Mouse (Mus musculus) heart, embryonic 13.5 days (tissue): ENCODE measurements around the gene Ptcd2. TPM values are rescaled to one million over a fixed set of nuclear protein-coding genes. Genes with fewer than 3 reads are reported as not detected.
A peak's percentile ranks its signal among the peaks of the same experiment; 100 is the strongest.

Experiments used
- ATAC-seq: fragments of 200-750 bp; cut with Nextera tagmentation; 2 replicates; pipeline ENCODE4 v1.8.0; 2017; ENCODE audit warnings: moderate TSS enrichment; ENCODE audit not compliant: insufficient number of reproducible peaks, low FRiP score, low TSS enrichment; ENCODE audit errors: extremely low read depth
- H3K27ac ChIP-seq: fragments of 300-500 bp; sonication (generic); replicated peaks from 2 replicates; pipeline ENCODE4 v1.5.1; 2015; ENCODE audit warnings: moderate library complexity, mild to moderate bottlenecking, inconsistent platforms
- H3K27me3 ChIP-seq: fragments of 300-500 bp; sonication (generic); replicated peaks from 2 replicates; pipeline ENCODE4 v1.6.1; 2015; ENCODE audit warnings: mild to moderate bottlenecking, inconsistent platforms
- H3K36me3 ChIP-seq: fragments of 300-500 bp; sonication (generic); 2 replicates; pipeline ENCODE4 v1.6.1; 2015; ENCODE audit warnings: mild to moderate bottlenecking, inconsistent platforms
- H3K4me1 ChIP-seq: fragments of 300-500 bp; sonication (generic); 2 replicates; pipeline ENCODE4 v1.6.1; 2015; ENCODE audit warnings: inconsistent platforms
- H3K4me2 ChIP-seq: fragments of 300-500 bp; sonication (generic); 2 replicates; pipeline ENCODE4 v1.6.1; 2015; ENCODE audit warnings: inconsistent platforms, mild to moderate bottlenecking, moderate library complexity
- H3K4me3 ChIP-seq: fragments of 300-500 bp; sonication (generic); 2 replicates; pipeline ENCODE4 v1.5.1; 2015; ENCODE audit warnings: moderate library complexity, mild to moderate bottlenecking, inconsistent platforms
- H3K9ac ChIP-seq: fragments of 300-500 bp; sonication (generic); 2 replicates; pipeline ENCODE4 v1.6.1; 2015; ENCODE audit warnings: inconsistent platforms, mild to moderate bottlenecking, moderate library complexity
- H3K9me3 ChIP-seq: fragments of 300-500 bp; sonication (generic); 2 replicates; pipeline ENCODE4 v1.6.1; 2016; ENCODE audit warnings: inconsistent platforms
- WGBS: fragments of 180-500 bp; shearing (Covaris S2); methylation state at CpG from one replicate; pipeline ENCODE4 v1.1.7; 2015; ENCODE audit warnings: mixed read lengths; 5-methylcytosine and 5-hydroxymethylcytosine counted together
- polyA plus RNA-seq: library from polyadenylated mRNA; unstranded; fragments of >200 nt; fragmentation: Nextera tagmentation; extraction: Ambion mirVana; gene quantifications from 2 replicates; pipeline ENCODE4 v1.2.1, GENCODE M21; 2015

Ptcd2 gene
- polyA plus RNA-seq, 1 experiment from 2014 or later: 55.3 TPM

GRCm38 (mm10) chr13:99375550-99375949 is 31.0 kb upstream of the Ptcd2 start:
- ATAC-seq: no peak
- H3K4me3 ChIP-seq: no peak overlapping the region
- H3K9ac ChIP-seq: no peak overlapping the region
- H3K27ac ChIP-seq: no peak overlapping the region
- peaks cover 6% of the 10 kb centered on the region; the same call in 1 of the 2 replicates for H3K4me1 ChIP-seq
- H3K27me3 ChIP-seq: no peaks in the 10 kb centered on the region
- H3K36me3 ChIP-seq: peaks cover 3% of the 10 kb centered on the region
- whole genome bisulfite sequencing: 28% methylated on average over 6 of the region's 6 CpGs
- H3K4me2 ChIP-seq: no peak overlapping the region
- H3K9me3 ChIP-seq: no peaks in the 10 kb centered on the region

DNA sequence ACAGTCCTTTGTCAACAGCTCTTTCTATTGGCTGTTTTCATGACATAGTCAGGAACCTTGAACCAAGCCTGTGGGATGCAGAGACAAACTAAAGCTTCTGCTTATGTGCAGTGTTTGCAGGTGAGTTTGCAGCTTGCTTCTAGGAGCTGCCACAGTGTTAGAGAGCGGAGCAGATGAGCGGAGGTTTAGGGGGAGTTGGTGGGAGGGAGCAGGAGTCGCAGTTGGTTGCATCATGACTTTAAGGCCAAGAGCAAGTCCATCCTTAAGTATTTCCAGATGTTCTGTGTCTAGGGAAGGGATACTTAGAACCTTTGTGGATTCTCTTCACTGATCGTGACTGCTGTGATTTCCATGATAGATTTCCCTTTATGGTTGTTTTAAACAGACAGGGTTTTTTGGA is 29.7 kb upstream of the Ptcd2 start:
- H3K27ac ChIP-seq: no peak overlapping the region
- H3K36me3 ChIP-seq: peaks cover 9% of the 10 kb centered on the region; the same call in 1 of the 2 replicates
- no peaks in the 10 kb centered on the region for H3K9me3 ChIP-seq
- ATAC-seq: no peak
- no peaks in the 10 kb centered on the region for H3K27me3 ChIP-seq
- no peak overlapping the region for H3K4me2 ChIP-seq
- H3K4me3 ChIP-seq: no peak overlapping the region
- WGBS: 76% methylated on average over 4 of the region's 4 CpGs
- H3K4me1 ChIP-seq: peaks cover 6% of the 10 kb centered on the region
- no peak overlapping the region for H3K9ac ChIP-seq

- H3K27me3 ChIP-seq: no peaks in the 10 kb centered on the region
- no peak overlapping the region for H3K4me2 ChIP-seq
- peaks cover 11% of the 10 kb centered on the region for H3K4me1 ChIP-seq
- H3K36me3 ChIP-seq: peaks cover 13% of the 10 kb centered on the region; the same call in 1 of the 2 replicates
- H3K27ac ChIP-seq: no peak overlapping the region
- no peaks in the 10 kb centered on the region for H3K9me3 ChIP-seq
- ATAC-seq: no peak
- no peak overlapping the region for H3K4me3 ChIP-seq
- WGBS: 74% methylated on average over 7 of the region's 7 CpGs
- H3K9ac ChIP-seq: no peak overlapping the region
These were observed 29.2 kb upstream of the Ptcd2 start for GRCm38 (mm10) chr13:99373684-99374083.

GRCm38 (mm10) chr13:99371285-99371684 is 26.8 kb upstream of the Ptcd2 start:
- WGBS: 90% methylated on average over 5 of the region's 5 CpGs
- no peak overlapping the region for H3K4me3 ChIP-seq

GRCm38 (mm10) chr13:99369103-99369502 is 24.6 kb upstream of the Ptcd2 start:
- WGBS: 41% methylated on average over 12 of the region's 12 CpGs
- H3K4me3 ChIP-seq: no peak overlapping the region
- H3K4me1 ChIP-seq: peaks cover 29% of the 10 kb centered on the region

More at GRCm38 (mm10) chr13:99371285-99371684, 26.8 kb upstream of the Ptcd2 start:
- Histone ChIP-seq H3K27ac (no peak overlapping the region), H3K4me2 (no peak overlapping the region), H3K4me1 (peaks cover 29% of the 10 kb centered on the region), H3K9ac (no peak overlapping the region), H3K27me3 (no peaks in the 10 kb centered on the region), H3K9me3 (no peaks in the 10 kb centered on the region), H3K36me3 (peaks cover 23% of the 10 kb centered on the region)
- no peak for ATAC-seq

DNA sequence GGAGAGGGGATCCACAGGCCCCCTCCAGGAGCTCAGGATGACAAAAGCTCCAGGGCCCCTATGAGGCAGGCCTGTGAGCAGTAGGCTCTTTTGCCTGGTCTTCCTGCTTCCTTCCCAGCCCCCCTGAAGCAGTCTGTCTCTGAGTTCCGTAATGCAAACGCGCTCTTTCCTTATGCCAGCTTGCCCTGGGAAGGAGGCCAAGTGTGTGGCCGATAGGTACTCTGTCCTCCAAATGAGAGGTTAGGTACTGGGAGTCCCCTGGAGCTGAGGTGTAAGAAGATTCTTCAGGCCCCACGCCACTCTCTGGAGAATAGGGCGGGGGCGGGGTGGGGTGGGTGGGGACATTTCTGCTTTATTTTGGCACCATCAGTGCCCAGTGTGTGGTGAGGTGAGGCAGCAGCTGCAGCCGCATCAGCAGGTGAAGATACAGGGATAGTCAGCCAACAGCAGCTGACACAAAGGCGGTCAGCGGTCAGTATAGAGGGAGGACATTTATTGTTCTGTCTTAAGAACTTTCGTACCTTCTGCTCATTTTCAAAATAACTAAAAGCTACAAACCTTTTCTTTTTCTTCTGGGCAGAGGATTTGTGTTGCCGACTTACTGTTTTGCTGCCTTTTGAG is 23.2 kb upstream of the Ptcd2 start:
- 78% methylated on average over 12 of the region's 12 CpGs for WGBS
- no peak overlapping the region for H3K27ac ChIP-seq
- H3K9me3 ChIP-seq: no peaks in the 10 kb centered on the region
- H3K4me2 ChIP-seq: no peak overlapping the region
- H3K9ac ChIP-seq: peak overlapping the region; percentile 40; the same call in 1 of the 2 replicates
- peaks cover 38% of the 10 kb centered on the region for H3K4me1 ChIP-seq
- no peak overlapping the region for H3K4me3 ChIP-seq
- ATAC-seq: no peak
- H3K27me3 ChIP-seq: no peaks in the 10 kb centered on the region
- H3K36me3 ChIP-seq: peaks cover 57% of the 10 kb centered on the region

More at GRCm38 (mm10) chr13:99369103-99369502, 24.6 kb upstream of the Ptcd2 start:
- ATAC-seq: no peak
- H3K27ac ChIP-seq: no peak overlapping the region
- H3K36me3 ChIP-seq: peaks cover 43% of the 10 kb centered on the region
- H3K4me2 ChIP-seq: no peak overlapping the region
- H3K9me3 ChIP-seq: no peaks in the 10 kb centered on the region
- H3K9ac ChIP-seq: 0 out of 2 replicates have a peak overlapping the region, but pooled peaks have one; percentile 28
- no peaks in the 10 kb centered on the region for H3K27me3 ChIP-seq

- Histone ChIP-seq H3K4me3 (no peak overlapping the region), H3K36me3 (peaks cover 68% of the 10 kb centered on the region), H3K4me1 (peaks cover 38% of the 10 kb centered on the region), H3K27me3 (no peaks in the 10 kb centered on the region), H3K4me2 (no peak overlapping the region), H3K27ac (no peak overlapping the region), H3K9me3 (no peaks in the 10 kb centered on the region), H3K9ac (0 out of 2 replicates have a peak overlapping the region, but pooled peaks have one; percentile 40)
- ATAC-seq: no peak
- WGBS: 84% methylated on average over 5 of the region's 5 CpGs
These were observed 22.1 kb upstream of the Ptcd2 start for GRCm38 (mm10) chr13:99366422-99367175.

DNA sequence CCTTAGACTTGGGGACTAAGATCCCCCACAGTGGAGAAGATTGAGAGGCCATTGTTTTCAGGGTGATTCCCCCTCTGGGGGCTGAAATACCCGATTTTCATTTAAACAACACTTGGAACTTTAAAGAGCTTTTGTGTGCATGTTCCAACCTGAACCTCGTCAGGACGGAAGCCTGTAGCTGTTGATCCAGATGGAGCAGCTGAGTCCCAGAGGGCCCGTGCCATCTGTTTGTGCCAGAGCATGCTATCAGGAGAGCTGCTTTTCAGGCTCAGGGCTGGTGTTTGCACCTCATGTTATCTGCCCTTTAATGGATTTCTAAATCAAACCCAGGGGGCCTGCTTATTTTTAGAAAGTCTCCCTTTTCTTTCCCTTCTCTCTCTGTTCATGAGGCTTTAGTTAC is 19.4 kb upstream of the Ptcd2 start:
- Histone ChIP-seq H3K9ac (no peak overlapping the region; the same call in 1 of the 2 replicates), H3K4me3 (no peak overlapping the region), H3K36me3 (peaks cover 73% of the 10 kb centered on the region), H3K9me3 (no peaks in the 10 kb centered on the region), H3K4me1 (peaks cover 34% of the 10 kb centered on the region), H3K27me3 (no peaks in the 10 kb centered on the region), H3K4me2 (no peak overlapping the region), H3K27ac (peak overlapping the region; percentile 24; the same call in 1 of the 2 replicates)
- 39% methylated on average over 4 of the region's 4 CpGs for WGBS
- no peak for ATAC-seq

GRCm38 (mm10) chr13:99358921-99359320 is 14.4 kb upstream of the Ptcd2 start:
- 87% methylated on average over 14 of the region's 14 CpGs for WGBS

GRCm38 (mm10) chr13:99356428-99357265 is 12.1 kb upstream of the Ptcd2 start:
- ATAC-seq: no peak
- Histone ChIP-seq H3K4me1 (peaks cover 12% of the 10 kb centered on the region), H3K9ac (no peak overlapping the region), H3K4me2 (no peak overlapping the region), H3K9me3 (no peaks in the 10 kb centered on the region), H3K27ac (no peak overlapping the region), H3K36me3 (peaks cover 35% of the 10 kb centered on the region), H3K4me3 (no peak overlapping the region), H3K27me3 (no peaks in the 10 kb centered on the region)
- 60% methylated on average over 9 of the region's 9 CpGs for WGBS

More at GRCm38 (mm10) chr13:99358921-99359320, 14.4 kb upstream of the Ptcd2 start:
- ATAC-seq: no peak
- Histone ChIP-seq H3K36me3 (peaks cover 54% of the 10 kb centered on the region), H3K9ac (no peak overlapping the region), H3K4me3 (no peak overlapping the region), H3K27ac (no peak overlapping the region), H3K4me2 (no peak overlapping the region), H3K9me3 (no peaks in the 10 kb centered on the region), H3K4me1 (peaks cover 11% of the 10 kb centered on the region), H3K27me3 (no peaks in the 10 kb centered on the region)

DNA sequence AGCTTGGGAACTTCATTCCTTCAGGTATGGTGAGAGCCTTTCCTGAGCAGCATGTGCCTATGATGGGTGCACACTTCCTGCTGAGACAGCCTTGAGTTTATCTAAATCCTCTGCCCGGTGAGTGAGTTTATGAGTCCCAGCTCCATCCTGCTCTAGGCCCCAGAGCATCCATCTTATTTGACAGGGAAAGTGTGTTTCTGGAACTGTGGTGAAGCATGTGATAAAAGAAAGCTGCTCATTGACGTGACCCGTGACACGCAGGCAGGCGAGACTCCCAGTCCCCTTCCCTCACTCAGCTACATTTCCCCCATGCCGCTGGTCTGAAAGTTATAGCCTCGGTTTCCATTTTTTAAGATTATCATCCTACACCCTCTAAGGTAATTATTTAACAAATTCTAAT is 11.4 kb upstream of the Ptcd2 start:
- Histone ChIP-seq H3K36me3 (peaks cover 34% of the 10 kb centered on the region), H3K27ac (no peak overlapping the region), H3K4me1 (peaks cover 12% of the 10 kb centered on the region), H3K4me3 (no peak overlapping the region), H3K27me3 (no peaks in the 10 kb centered on the region), H3K9ac (0 out of 2 replicates have a peak overlapping the region, but pooled peaks have one; percentile 3), H3K9me3 (no peaks in the 10 kb centered on the region), H3K4me2 (no peak overlapping the region)
- no peak for ATAC-seq
- 51% methylated on average over 7 of the region's 7 CpGs for WGBS
